Mouse (Mus musculus): ENCODE measurements at regions not wholly inside any gene's neighbourhood (a gene's known extent, or its start where the extent isn't known, plus 50 kb on each side); places are given as distances from the start of the nearest gene placed in this dataset.
"Not testable (repeated sequence)": the region's sequence is repeated elsewhere in the genome, so short reads cannot be mapped to it uniquely, and the experiment has no call there.

GRCm38 (mm10) chr10:26577087-26577486, 176.1 kb upstream of the Arhgap18 start:
- no peak for DNase-seq

GRCm38 (mm10) chr10:26585106-26585505, 168.1 kb upstream of the Arhgap18 start:
- DNase-seq, result no peak

- not testable (repeated sequence) for DNase-seq
Measured at GRCm38 (mm10) chr10:26607081-26607480, 146.1 kb upstream of the Arhgap18 start.

GRCm38 (mm10) chr10:26611246-26611645, 142.0 kb upstream of the Arhgap18 start:
- DNase-seq, result no peak

- DNase-seq, result no peak
Measured at GRCm38 (mm10) chr10:26630196-26630760, 122.9 kb upstream of the Arhgap18 start.

- DNase-seq, result no peak
Measured at GRCm38 (mm10) chr10:26632266-26632665, 121.0 kb upstream of the Arhgap18 start.

- no peak for DNase-seq
Measured at GRCm38 (mm10) chr10:26637459-26637858, 115.8 kb upstream of the Arhgap18 start.

- no peak for DNase-seq
Measured at GRCm38 (mm10) chr10:26638056-26638455, 115.2 kb upstream of the Arhgap18 start.

GRCm38 (mm10) chr10:26639118-26639517, 114.1 kb upstream of the Arhgap18 start:
- no peak for DNase-seq

- DNase-seq, result no peak
Measured at GRCm38 (mm10) chr10:26653103-26653502, 100.1 kb upstream of the Arhgap18 start.

GRCm38 (mm10) chr10:26664270-26664669, 89.0 kb upstream of the Arhgap18 start:
- DNase-seq, result no peak

- DNase-seq, result no peak
Measured at GRCm38 (mm10) chr10:26679500-26680227, 73.6 kb upstream of the Arhgap18 start.

- DNase-seq, result no peak
Measured at GRCm38 (mm10) chr10:26694761-26695160, 58.5 kb upstream of the Arhgap18 start.

GRCm38 (mm10) chr10:26695212-26695933, 57.8 kb upstream of the Arhgap18 start:
- DNase-seq, result peak; percentile 4
